Mouse (Mus musculus): ENCODE data around the gene Abhd17c.

- TF ChIP-seq CTCF (IDR thresholded peaks at IDR 0.05; ENCODE audit: extremely low read depth, insufficient read length, insufficient replicate concordance, low read depth, low read length), result peak; percentile 86; the same call in 1 of the 2 replicates
- no peak for TF ChIP-seq POLR2A (IDR thresholded peaks at IDR 0.05; ENCODE audit: low read depth, low read length)
Measured at GRCm38 (mm10) chr7:84088971-84089370, 62.7 kb downstream of the Abhd17c start.

All from small intestine, adult 2 months (tissue).